Mouse (Mus musculus) hindbrain, embryonic 15.5 days (tissue): ENCODE results near the gene Smcr8. TPM values are rescaled to one million over a fixed set of nuclear protein-coding genes. Genes with fewer than 3 reads are reported as not detected.

Experiments
- ATAC-seq: fragments of 200-750 bp; cut with Nextera tagmentation; 2 replicates; pipeline ENCODE4 v1.8.0; 2017; ENCODE audit warnings: low read depth, moderate number of reproducible peaks, moderate TSS enrichment; ENCODE audit not compliant: low FRiP score
- H3K27ac ChIP-seq: fragments of 300-500 bp; sonication (generic); replicated peaks from 2 replicates; pipeline ENCODE4 v1.5.1; 2015; ENCODE audit warnings: mild to moderate bottlenecking, inconsistent platforms
- H3K27me3 ChIP-seq: fragments of 300-500 bp; sonication (generic); 2 replicates; pipeline ENCODE4 v1.6.1; 2015; ENCODE audit warnings: control low read depth, inconsistent platforms
- H3K36me3 ChIP-seq: fragments of 300-500 bp; sonication (generic); 2 replicates; pipeline ENCODE4 v1.6.1; 2015; ENCODE audit warnings: control low read depth, inconsistent platforms
- H3K4me1 ChIP-seq: fragments of 300-500 bp; sonication (generic); replicated peaks from 2 replicates; pipeline ENCODE4 v1.6.1; 2015; ENCODE audit warnings: control low read depth, inconsistent platforms
- H3K4me2 ChIP-seq: fragments of 300-500 bp; sonication (generic); 2 replicates; pipeline ENCODE4 v1.6.1; 2015; ENCODE audit warnings: moderate library complexity, mild to moderate bottlenecking, inconsistent platforms
- H3K4me3 ChIP-seq: fragments of 300-500 bp; sonication (generic); 2 replicates; pipeline ENCODE4 v1.5.1; 2015; ENCODE audit warnings: mild to moderate bottlenecking, inconsistent platforms
- H3K9ac ChIP-seq: fragments of 300-500 bp; sonication (generic); 2 replicates; pipeline ENCODE4 v1.6.1; 2015; ENCODE audit warnings: inconsistent platforms
- H3K9me3 ChIP-seq: fragments of 300-500 bp; sonication (generic); 2 replicates; pipeline ENCODE4 v1.6.1; 2016; ENCODE audit warnings: control low read depth, inconsistent platforms
- WGBS: fragments of 180-500 bp; shearing (Covaris S2); methylation state at CpG from one replicate; pipeline ENCODE4 v1.1.7; 2015; 5-methylcytosine and 5-hydroxymethylcytosine counted together
- polyA plus RNA-seq: library from polyadenylated mRNA; unstranded; fragments of >200 nt; fragmentation: Nextera tagmentation; extraction: Ambion mirVana; gene quantifications from 2 replicates; pipeline ENCODE4 v1.2.1, GENCODE M21; 2015

Gene Smcr8
- polyA plus RNA-seq, 1 experiment from 2014 or later: 6.7 TPM

DNA sequence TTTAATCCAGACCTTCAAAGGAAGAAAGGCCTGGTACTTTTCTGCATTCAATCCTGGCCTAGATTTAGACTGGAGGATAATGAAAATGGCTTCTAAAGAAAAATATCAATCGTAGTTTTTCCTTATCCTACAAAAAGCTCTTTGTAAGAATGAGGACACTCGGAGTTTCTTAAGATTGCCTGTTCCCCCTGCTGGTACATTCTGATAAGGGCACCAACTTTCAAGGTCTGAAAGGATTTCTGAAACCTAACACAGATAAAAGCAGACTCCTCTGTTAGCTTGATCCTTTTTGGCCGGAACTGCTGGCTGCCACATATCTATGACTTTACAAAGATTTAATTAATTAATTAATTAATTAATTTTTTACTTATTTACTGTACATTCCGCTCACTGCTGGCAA, 10.4 kb upstream of the Smcr8 start:
- no peak for ATAC-seq
- H3K4me1 ChIP-seq: no peaks in the 10 kb centered on the region
- no peak overlapping the region for H3K9ac ChIP-seq
- 0 out of 2 replicates have a peak, but pooled peaks cover under 1% of the 10 kb centered on the region for H3K36me3 ChIP-seq
- H3K4me3 ChIP-seq: no peak overlapping the region
- H3K27me3 ChIP-seq: no peaks in the 10 kb centered on the region
- H3K4me2 ChIP-seq: no peak overlapping the region
- WGBS: 95% methylated on average over 4 of the region's 4 CpGs
- H3K9me3 ChIP-seq: no peaks in the 10 kb centered on the region
- H3K27ac ChIP-seq: no peak overlapping the region

DNA sequence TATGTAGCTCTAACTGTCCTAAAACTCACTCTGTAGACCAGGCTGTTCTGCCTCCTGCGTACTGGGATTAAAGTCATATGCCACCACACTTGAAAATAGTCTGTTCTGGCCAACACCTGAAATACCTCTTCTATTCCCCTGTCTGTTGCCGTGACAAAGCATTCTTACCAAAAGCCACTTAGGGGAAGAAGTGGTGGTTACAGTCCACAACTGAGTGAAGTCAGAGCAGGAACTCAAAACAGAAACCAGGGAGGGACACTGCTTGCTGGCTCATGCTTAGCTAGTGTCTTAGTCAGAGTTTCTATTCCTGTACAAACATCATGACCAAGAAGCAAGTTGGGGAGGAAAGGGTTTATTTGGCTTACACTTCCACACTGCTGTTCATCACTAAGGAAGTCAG, 8.0 kb upstream of the Smcr8 start:
- no peak overlapping the region for H3K4me2 ChIP-seq
- no peak overlapping the region for H3K27ac ChIP-seq
- ATAC-seq: no peak
- 87% methylated on average over 2 of the region's 2 CpGs for WGBS
- no peak overlapping the region for H3K9ac ChIP-seq
- H3K27me3 ChIP-seq: no peaks in the 10 kb centered on the region
- H3K4me1 ChIP-seq: peaks cover 5% of the 10 kb centered on the region; the same call in 1 of the 2 replicates
- no peaks in the 10 kb centered on the region for H3K36me3 ChIP-seq
- H3K9me3 ChIP-seq: no peaks in the 10 kb centered on the region
- H3K4me3 ChIP-seq: no peak overlapping the region

GRCm38 (mm10) chr11:60770776-60771175, 6.5 kb upstream of the Smcr8 start:
- no peak overlapping the region for H3K9ac ChIP-seq
- 75% methylated on average over 3 of the region's 3 CpGs for WGBS
- H3K27ac ChIP-seq: no peak overlapping the region
- no peak overlapping the region for H3K4me3 ChIP-seq
- no peak for ATAC-seq
- H3K27me3 ChIP-seq: no peaks in the 10 kb centered on the region
- H3K36me3 ChIP-seq: no peaks in the 10 kb centered on the region
- H3K9me3 ChIP-seq: no peaks in the 10 kb centered on the region
- no peak overlapping the region for H3K4me2 ChIP-seq
- H3K4me1 ChIP-seq: peaks cover 18% of the 10 kb centered on the region

- no peak overlapping the region for H3K27ac ChIP-seq
- ATAC-seq: no peak
- WGBS: 81% methylated on average over 4 of the region's 4 CpGs
These were observed 5.2 kb upstream of the Smcr8 start for GRCm38 (mm10) chr11:60772161-60772560.

GRCm38 (mm10) chr11:60774158-60774689, 3.1 kb upstream of the Smcr8 start:
- H3K4me2 ChIP-seq: no peak overlapping the region
- no peak overlapping the region for H3K27ac ChIP-seq
- peaks cover 43% of the 10 kb centered on the region for H3K4me1 ChIP-seq
- no peak overlapping the region for H3K4me3 ChIP-seq
- H3K27me3 ChIP-seq: no peaks in the 10 kb centered on the region
- no peaks in the 10 kb centered on the region for H3K36me3 ChIP-seq
- no peak for ATAC-seq
- H3K9ac ChIP-seq: no peak overlapping the region
- 85% methylated on average over 3 of the region's 3 CpGs for WGBS
- H3K9me3 ChIP-seq: no peaks in the 10 kb centered on the region

More at GRCm38 (mm10) chr11:60772161-60772560, 5.2 kb upstream of the Smcr8 start:
- Histone ChIP-seq H3K4me3 (no peak overlapping the region), H3K27me3 (no peaks in the 10 kb centered on the region), H3K4me2 (no peak overlapping the region), H3K9ac (no peak overlapping the region), H3K36me3 (no peaks in the 10 kb centered on the region), H3K4me1 (peaks cover 27% of the 10 kb centered on the region), H3K9me3 (no peaks in the 10 kb centered on the region)

- no peak overlapping the region for H3K9ac ChIP-seq
- H3K4me2 ChIP-seq: peak overlapping the region; percentile 92; the same call in 1 of the 2 replicates
- no peak overlapping the region for H3K4me3 ChIP-seq
- peaks cover 49% of the 10 kb centered on the region for H3K4me1 ChIP-seq
- H3K27me3 ChIP-seq: no peaks in the 10 kb centered on the region
- ATAC-seq: no peak
- H3K9me3 ChIP-seq: no peaks in the 10 kb centered on the region
- WGBS: 86% methylated on average over 1 of the region's 1 CpGs
- H3K27ac ChIP-seq: no peak overlapping the region
- no peaks in the 10 kb centered on the region for H3K36me3 ChIP-seq
These were observed 2.5 kb upstream of the Smcr8 start for GRCm38 (mm10) chr11:60774841-60775240.

GRCm38 (mm10) chr11:60775578-60775977, 1.7 kb upstream of the Smcr8 start:
- no peak for ATAC-seq
- Histone ChIP-seq H3K36me3 (no peaks in the 10 kb centered on the region), H3K9me3 (no peaks in the 10 kb centered on the region), H3K4me1 (peaks cover 57% of the 10 kb centered on the region), H3K4me3 (peak overlapping the region; percentile 90), H3K27ac (no peak overlapping the region), H3K27me3 (no peaks in the 10 kb centered on the region), H3K9ac (0 out of 2 replicates have a peak overlapping the region, but pooled peaks have one; percentile 78), H3K4me2 (peak overlapping the region; percentile 92)
- 58% methylated on average over 6 of the region's 6 CpGs for WGBS

DNA sequence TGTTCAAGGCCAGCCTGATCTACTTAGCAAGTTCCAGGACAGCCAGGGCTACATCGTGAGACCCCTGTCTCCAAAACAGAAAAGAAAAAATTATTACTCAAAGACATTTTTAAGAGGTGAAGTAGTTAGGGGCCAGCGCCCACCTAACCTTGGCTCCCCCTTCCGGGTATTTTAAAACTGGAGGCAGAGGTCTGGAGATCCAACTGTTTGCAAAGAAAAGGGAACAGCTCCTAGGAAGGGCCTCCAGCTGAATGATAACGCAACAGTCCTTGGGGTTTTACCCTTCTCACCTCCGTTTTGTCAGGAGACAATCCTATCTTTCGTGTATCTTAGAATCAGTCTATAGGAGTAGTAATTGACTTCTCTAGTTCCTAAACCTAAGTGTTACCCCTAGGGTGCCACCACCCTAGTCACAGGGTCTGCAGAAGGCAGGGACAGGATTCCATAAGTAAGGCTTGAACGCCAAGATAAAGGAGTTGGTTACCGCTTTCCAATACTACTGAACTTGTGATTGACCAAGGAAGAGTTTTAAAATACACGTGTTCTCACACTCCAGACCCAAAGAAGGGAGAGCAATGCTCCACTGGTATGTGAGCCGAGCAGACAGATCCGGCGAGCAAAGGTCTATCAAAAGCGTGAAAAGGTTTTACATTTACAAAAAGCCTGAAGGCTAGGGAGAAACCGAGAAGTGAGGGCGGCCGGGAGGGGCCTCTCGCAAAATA, 1.1 kb upstream of the Smcr8 start:
- H3K27ac ChIP-seq: peak overlapping the region; percentile 84; the same call in 1 of the 2 replicates
- peak overlapping the region; percentile 78 for H3K9ac ChIP-seq
- no peaks in the 10 kb centered on the region for H3K9me3 ChIP-seq
- no peaks in the 10 kb centered on the region for H3K27me3 ChIP-seq
- H3K4me3 ChIP-seq: peak overlapping the region; percentile 90
- ATAC-seq: no peak
- H3K4me2 ChIP-seq: peak overlapping the region; percentile 92
- no peaks in the 10 kb centered on the region for H3K36me3 ChIP-seq
- H3K4me1 ChIP-seq: peaks cover 64% of the 10 kb centered on the region
- 5% methylated on average over 17 of the region's 17 CpGs for WGBS

GRCm38 (mm10) chr11:60777801-60778370, 562 bp downstream of the Smcr8 start:
- Histone ChIP-seq H3K9me3 (no peaks in the 10 kb centered on the region), H3K4me2 (peak overlapping the region; percentile 92), H3K9ac (peak overlapping the region; percentile 78), H3K36me3 (0 out of 2 replicates have a peak, but pooled peaks cover 3% of the 10 kb centered on the region), H3K27me3 (no peaks in the 10 kb centered on the region), H3K27ac (peak overlapping the region; percentile 84), H3K4me1 (peaks cover 80% of the 10 kb centered on the region), H3K4me3 (peak overlapping the region; percentile 90)
- WGBS: 28% methylated on average over 16 of the region's 16 CpGs
- no peak for ATAC-seq

GRCm38 (mm10) chr11:60779673-60780189, 2.4 kb downstream of the Smcr8 start:
- Histone ChIP-seq H3K4me3 (0 out of 2 replicates have a peak overlapping the region, but pooled peaks have one; percentile 3), H3K9ac (no peak overlapping the region)
- 87% methylated on average over 10 of the region's 10 CpGs for WGBS

GRCm38 (mm10) chr11:60784179-60784922, 7.0 kb downstream of the Smcr8 start:
- H3K36me3 ChIP-seq: peaks cover 57% of the 10 kb centered on the region
- WGBS: 94% methylated on average over 8 of the region's 8 CpGs
- H3K9ac ChIP-seq: no peak overlapping the region
- H3K9me3 ChIP-seq: no peaks in the 10 kb centered on the region
- no peak overlapping the region for H3K4me2 ChIP-seq
- ATAC-seq: no peak
- peaks cover 40% of the 10 kb centered on the region for H3K4me1 ChIP-seq
- no peak overlapping the region for H3K4me3 ChIP-seq
- no peaks in the 10 kb centered on the region for H3K27me3 ChIP-seq
- no peak overlapping the region for H3K27ac ChIP-seq

More at GRCm38 (mm10) chr11:60779673-60780189, 2.4 kb downstream of the Smcr8 start:
- Histone ChIP-seq H3K4me2 (peak overlapping the region; percentile 44), H3K27ac (no peak overlapping the region), H3K36me3 (peaks cover 16% of the 10 kb centered on the region), H3K9me3 (no peaks in the 10 kb centered on the region), H3K27me3 (no peaks in the 10 kb centered on the region), H3K4me1 (peaks cover 73% of the 10 kb centered on the region)
- no peak for ATAC-seq
